Mouse (Mus musculus): ENCODE measurements at regions not wholly inside any gene's neighbourhood (a gene's known extent, or its start where the extent isn't known, plus 50 kb on each side); places are given as distances from the start of the nearest gene placed in this dataset.

GRCm38 (mm10) chr1:161707049-161707448 is 81.2 kb downstream of the Fasl start:
- TF ChIP-seq CTCF (conservative IDR thresholded peaks at IDR 0.05; ENCODE audit: low read length) (no peak), POU5F1 (IDR thresholded peaks at IDR 0.05; ENCODE audit: borderline replicate concordance, low read length) (no peak), NANOG (IDR thresholded peaks at IDR 0.05; ENCODE audit: borderline replicate concordance, low read length) (no peak)

Data from E14TG2a.4 (cell line).